8 mouse cellular contexts compared by ENCODE assay signal in the genomic region with DNA sequence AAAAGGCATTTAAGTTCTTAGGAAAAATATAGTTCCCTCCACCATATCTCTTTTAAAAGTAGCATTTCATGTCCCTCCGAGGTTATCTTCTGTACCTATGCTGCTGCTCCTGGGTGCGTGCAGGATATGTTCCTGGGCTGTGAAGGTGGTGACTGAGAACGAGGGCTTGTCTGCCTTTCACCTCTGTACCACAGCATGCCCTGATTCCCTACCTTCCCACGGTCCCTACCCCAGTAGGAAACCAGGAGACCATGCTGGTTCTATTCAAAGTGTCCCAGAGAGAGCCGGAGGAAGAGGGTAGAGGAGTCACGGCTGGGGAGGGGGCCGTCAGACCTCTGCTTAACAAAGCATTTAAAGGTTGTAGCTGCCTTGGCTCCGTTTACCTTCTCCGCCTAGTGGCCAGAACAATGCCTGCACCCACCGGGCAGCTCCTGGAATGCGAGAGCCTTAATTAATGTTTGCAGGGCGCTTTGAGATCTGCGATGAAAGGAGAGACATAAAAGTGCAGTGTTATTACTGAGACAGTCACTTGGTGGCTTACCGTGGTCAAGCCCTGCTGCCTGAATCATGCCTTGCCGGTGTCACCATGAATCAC. TPM values are rescaled to one million over a fixed set of nuclear protein-coding genes. Genes with fewer than 3 reads are reported as not detected.
A peak's percentile ranks its signal among the peaks of the same experiment; 100 is the strongest.
DNase-seq lines count a peak whose midpoint lies in the region; ATAC-seq and TF ChIP-seq lines count a peak whose summit lies in the region.
"Had no signal": no experiment of that assay in that cellular context is flagged by ENCODE, and none has a peak within 500 bp of the region (broad histone marks: within the 10 kb centered on the region; RNA-seq: fewer than 3 reads in every experiment).

No protein-coding gene starts in this region.

- H3K27ac ChIP-seq in heart, embryonic 16.5 days (ENCODE audit: low read length): no peak overlapping the region
- H3K27ac ChIP-seq in midbrain, embryonic 14.5 days (replicated peaks; ENCODE audit: low read depth, low read length): no peak overlapping the region
- H3K27ac ChIP-seq: macrophage had no signal

- H3ac ChIP-seq in C2C12 (ENCODE audit: control insufficient read depth, insufficient read length, low read depth): peak overlapping the region; percentile 33

- peak; percentile 32 for TF ChIP-seq CTCF in C2C12 (IDR thresholded peaks at IDR 0.05; ENCODE audit: control insufficient read depth, insufficient read depth, insufficient read length)

- no peaks in the 10 kb centered on the region for H3K79me2 ChIP-seq in C2C12 (ENCODE audit: control insufficient read depth, insufficient read depth)

- WGBS in heart, embryonic 16.5 days: 2% methylated on average over 15 of the region's 15 CpGs
- 2% methylated on average over 15 of the region's 15 CpGs for WGBS in midbrain, embryonic 14.5 days

- no peaks in the 10 kb centered on the region for H3K79me3 ChIP-seq in C2C12 (ENCODE audit: low read depth)

- H3K9me3 ChIP-seq in heart, embryonic 16.5 days (replicated peaks; ENCODE audit: control insufficient read depth, low read length): no peaks in the 10 kb centered on the region
- no peaks in the 10 kb centered on the region for H3K9me3 ChIP-seq in midbrain, embryonic 14.5 days (ENCODE audit: control insufficient read depth, low read length)

- H3K4me3 ChIP-seq in C2C12 (ENCODE audit: insufficient read depth, poor library complexity, severe bottlenecking): no peak overlapping the region
- H3K4me3 ChIP-seq in heart, embryonic 16.5 days (ENCODE audit: low read length): peak overlapping the region; percentile 29
- 0 out of 2 replicates have a peak overlapping the region, but pooled peaks have one; percentile 9 for H3K4me3 ChIP-seq in midbrain, embryonic 14.5 days (replicated peaks; ENCODE audit: low read depth, low read length)

- no peak for ATAC-seq in heart, embryonic 16.5 days (replicated peaks; ENCODE audit: extremely low read depth, insufficient read depth, low FRiP score)
- peak; percentile 62 for ATAC-seq in midbrain, embryonic 14.5 days (ENCODE audit: low FRiP score, low TSS enrichment)

- no peak overlapping the region for H3K9ac ChIP-seq in heart, embryonic 16.5 days (ENCODE audit: low read length)
- peak overlapping the region; percentile 21; the same call in 1 of the 2 replicates for H3K9ac ChIP-seq in midbrain, embryonic 14.5 days (replicated peaks; ENCODE audit: low read length)

- no peaks in the 10 kb centered on the region for H3K27me3 ChIP-seq in C2C12 (ENCODE audit: control insufficient read depth, insufficient read depth, insufficient read length)
- peaks cover 32% of the 10 kb centered on the region for H3K27me3 ChIP-seq in heart, embryonic 16.5 days (ENCODE audit: control insufficient read depth, insufficient read depth, low read length)
- peaks cover 29% of the 10 kb centered on the region for H3K27me3 ChIP-seq in midbrain, embryonic 14.5 days (ENCODE audit: control insufficient read depth, insufficient read depth, low read length)

- peak; percentile 34 for DNase-seq in 416B (ENCODE audit: low read depth)
- peak; percentile 33 to 40 for DNase-seq in cerebellum, postnatal 36 days
- DNase-seq in kidney, postnatal 36 days: peak; percentile 27 to 75
- DNase-seq in midbrain, embryonic 14.5 days: peak; percentile 85
- no peak for DNase-seq in urinary bladder, postnatal 10 days (ENCODE audit: low spot score)

- H3K4me1 ChIP-seq in heart, embryonic 16.5 days (ENCODE audit: control insufficient read depth, insufficient read depth, low read length): peaks cover 12% of the 10 kb centered on the region
- H3K4me1 ChIP-seq in midbrain, embryonic 14.5 days (ENCODE audit: control insufficient read depth, insufficient read depth, low read length): peaks cover 3% of the 10 kb centered on the region; the same call in 1 of the 2 replicates

- peak overlapping the region; percentile 56 for H3K4me2 ChIP-seq in heart, embryonic 16.5 days (ENCODE audit: low read depth, low read length)
- peak overlapping the region; percentile 50 for H3K4me2 ChIP-seq in midbrain, embryonic 14.5 days (ENCODE audit: low read length)

- H3K36me3 ChIP-seq in C2C12 (ENCODE audit: control insufficient read depth, insufficient read depth): no peaks in the 10 kb centered on the region
- H3K36me3 ChIP-seq in heart, embryonic 16.5 days (ENCODE audit: control insufficient read depth, insufficient read depth): no peaks in the 10 kb centered on the region
- H3K36me3 ChIP-seq in midbrain, embryonic 14.5 days (ENCODE audit: control insufficient read depth, insufficient read depth, low read length): no peaks in the 10 kb centered on the region

TF ChIP-seq in C2C12, 6 proteins besides CTCF, POLR2A, EP300 and RAD21:
- TF ChIP-seq FOSL1 (IDR thresholded peaks at IDR 0.05; ENCODE audit: insufficient read depth, low read length, poor library complexity, severe bottlenecking): no peak
- no peak for TF ChIP-seq CEBPB (IDR thresholded peaks at IDR 0.05; ENCODE audit: low read depth)
- no peak for TF ChIP-seq MYOG (IDR thresholded peaks at IDR 0.05; ENCODE audit: control insufficient read depth, extremely low read depth, insufficient read length)
- no peak for TF ChIP-seq MYOD1 (IDR thresholded peaks at IDR 0.05; ENCODE audit: control insufficient read depth, insufficient read length, low read depth)
- TF ChIP-seq MAX (IDR thresholded peaks at IDR 0.05): no peak
- no peak for TF ChIP-seq USF1 (IDR thresholded peaks at IDR 0.05; ENCODE audit: low read depth)

RNA-seq across cellular contexts. Expression of gene Lrrc15, which starts 0.8 kb away (rescaled TPM):
- 0.26 TPM for polyA plus RNA-seq in C2C12 (2012; fragmentation: generic; extraction: Trizol)
- polyA plus RNA-seq in heart, embryonic 16.5 days (2015; fragmentation: Nextera tagmentation; extraction: Ambion mirVana): 0.21 and 0.26 TPM in 2 replicates
- polyA plus RNA-seq in midbrain, embryonic 14.5 days (2014; fragmentation: Nextera tagmentation; extraction: Ambion mirVana): 0.13 and 0.43 TPM in 2 replicates
- polyA plus RNA-seq: macrophage had no signal

RNA-seq across cellular contexts. Expression of gene Cpn2, which starts 16.5 kb away (rescaled TPM):
- polyA plus RNA-seq in C2C12 (2012; fragmentation: generic; extraction: Trizol): 0.01 TPM
- polyA plus RNA-seq in heart, embryonic 16.5 days (2015; fragmentation: Nextera tagmentation; extraction: Ambion mirVana): not detected in 2 replicates
- polyA plus RNA-seq in midbrain, embryonic 14.5 days (2014; fragmentation: Nextera tagmentation; extraction: Ambion mirVana): not detected in 2 replicates
- polyA plus RNA-seq: macrophage had no signal

RNA-seq across cellular contexts. Expression of gene Gp5, which starts 26.7 kb away (rescaled TPM):
- polyA plus RNA-seq in C2C12 (2012; fragmentation: generic; extraction: Trizol): 0.20 TPM
- polyA plus RNA-seq in heart, embryonic 16.5 days (2015; fragmentation: Nextera tagmentation; extraction: Ambion mirVana): 0.97 and 1.1 TPM in 2 replicates
- polyA plus RNA-seq in midbrain, embryonic 14.5 days (2014; fragmentation: Nextera tagmentation; extraction: Ambion mirVana): 0.23 and 0.30 TPM in 2 replicates
